Mouse (Mus musculus): ENCODE measurements at regions not wholly inside any gene's neighbourhood (a gene's known extent, or its start where the extent isn't known, plus 50 kb on each side); places are given as distances from the start of the nearest gene placed in this dataset.
A peak's percentile ranks its signal among the peaks of the same experiment; 100 is the strongest.

DNA sequence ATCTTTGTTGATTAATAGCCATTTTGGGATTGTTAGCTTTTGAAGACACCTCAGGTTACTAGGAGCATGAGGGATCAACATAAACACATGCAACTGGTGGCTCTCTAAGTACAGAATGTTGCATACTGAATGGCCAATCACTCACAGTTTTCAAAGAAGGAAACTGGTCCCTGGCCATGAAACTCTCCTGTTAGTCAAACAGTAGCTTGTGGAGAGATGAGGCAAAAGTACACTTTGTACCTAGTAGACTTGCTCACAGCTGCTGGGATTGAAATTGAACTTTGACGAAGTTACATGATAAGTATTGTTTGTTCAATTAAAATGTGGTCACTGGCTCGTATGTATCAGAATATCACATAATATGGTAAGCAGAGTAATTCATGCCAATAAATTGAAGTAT, 237.6 kb upstream of the Robo2 start:
- Histone ChIP-seq H3K4me3 (no peak overlapping the region), H3K36me3 (ENCODE audit: poor library complexity, severe bottlenecking) (no peaks in the 10 kb centered on the region), H3K27ac (no peak overlapping the region), H3K27me3 (no peaks in the 10 kb centered on the region), H3K9me3 (replicated peaks) (no peaks in the 10 kb centered on the region), H3K9ac (no peak overlapping the region), H3K4me2 (no peak overlapping the region), H3K4me1 (peaks cover 6% of the 10 kb centered on the region)
- WGBS: 89% methylated on average over 2 of the region's 2 CpGs
- no peak for ATAC-seq

GRCm38 (mm10) chr16:74648384-74648783, 236.8 kb upstream of the Robo2 start:
- no peak overlapping the region for H3K27ac ChIP-seq
- peaks cover 6% of the 10 kb centered on the region for H3K4me1 ChIP-seq
- H3K9ac ChIP-seq: no peak overlapping the region
- no peak overlapping the region for H3K4me3 ChIP-seq
- H3K4me2 ChIP-seq: no peak overlapping the region
- H3K9me3 ChIP-seq (replicated peaks): no peaks in the 10 kb centered on the region
- H3K27me3 ChIP-seq: no peaks in the 10 kb centered on the region
- no peaks in the 10 kb centered on the region for H3K36me3 ChIP-seq (ENCODE audit: poor library complexity, severe bottlenecking)
- ATAC-seq: no peak

- peak overlapping the region; percentile 1; the same call in 1 of the 2 replicates for H3K4me2 ChIP-seq
Observed at GRCm38 (mm10) chr16:74644750-74645366, 233.2 kb upstream of the Robo2 start.

GRCm38 (mm10) chr16:74639805-74640204, 228.2 kb upstream of the Robo2 start:
- Histone ChIP-seq H3K9me3 (replicated peaks) (no peaks in the 10 kb centered on the region), H3K9ac (no peak overlapping the region), H3K36me3 (ENCODE audit: poor library complexity, severe bottlenecking) (no peaks in the 10 kb centered on the region), H3K4me2 (no peak overlapping the region), H3K27me3 (no peaks in the 10 kb centered on the region), H3K27ac (no peak overlapping the region), H3K4me1 (peaks cover 3% of the 10 kb centered on the region), H3K4me3 (no peak overlapping the region)
- 90% methylated on average over 7 of the region's 7 CpGs for WGBS
- no peak for ATAC-seq

More at GRCm38 (mm10) chr16:74644750-74645366, 233.2 kb upstream of the Robo2 start:
- WGBS: 8% methylated on average over 10 of the region's 10 CpGs
- Histone ChIP-seq H3K36me3 (ENCODE audit: poor library complexity, severe bottlenecking) (no peaks in the 10 kb centered on the region), H3K9ac (no peak overlapping the region), H3K27me3 (no peaks in the 10 kb centered on the region), H3K9me3 (replicated peaks) (no peaks in the 10 kb centered on the region), H3K27ac (no peak overlapping the region), H3K4me3 (no peak overlapping the region), H3K4me1 (peaks cover 6% of the 10 kb centered on the region)
- ATAC-seq: peak; percentile 79; the same call in 1 of the 2 replicates

DNA sequence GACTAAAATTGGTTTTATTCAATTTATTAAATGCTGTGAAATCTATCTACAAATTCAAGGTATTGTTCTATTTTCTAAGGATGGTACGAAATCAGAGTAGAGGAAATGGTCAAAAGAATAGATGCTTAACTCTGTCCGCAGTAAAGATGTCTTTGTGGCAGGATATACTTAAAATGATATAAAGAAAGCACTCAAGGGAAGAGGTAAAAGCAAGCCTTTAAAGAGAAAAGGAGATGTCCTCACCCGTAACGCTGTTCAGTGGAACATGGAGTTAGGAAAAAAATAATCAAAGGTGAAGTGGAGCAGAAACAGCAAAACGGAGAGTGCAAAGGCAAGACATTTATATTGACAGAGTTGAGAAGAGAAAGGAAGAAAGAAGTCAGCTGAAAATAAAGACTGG, 226.0 kb upstream of the Robo2 start:
- H3K27me3 ChIP-seq: no peaks in the 10 kb centered on the region
- H3K4me3 ChIP-seq: no peak overlapping the region
- no peaks in the 10 kb centered on the region for H3K9me3 ChIP-seq (replicated peaks)
- whole genome bisulfite sequencing: 68% methylated on average over 5 of the region's 5 CpGs
- H3K4me1 ChIP-seq: no peaks in the 10 kb centered on the region
- no peak overlapping the region for H3K4me2 ChIP-seq
- no peaks in the 10 kb centered on the region for H3K36me3 ChIP-seq (ENCODE audit: poor library complexity, severe bottlenecking)
- H3K9ac ChIP-seq: no peak overlapping the region
- ATAC-seq: no peak
- no peak overlapping the region for H3K27ac ChIP-seq

- ATAC-seq: no peak
- H3K4me1 ChIP-seq: peaks cover 5% of the 10 kb centered on the region; the same call in 1 of the 2 replicates
- no peaks in the 10 kb centered on the region for H3K27me3 ChIP-seq
- no peak overlapping the region for H3K27ac ChIP-seq
- 86% methylated on average over 2 of the region's 2 CpGs for WGBS
- H3K4me2 ChIP-seq: no peak overlapping the region
- no peaks in the 10 kb centered on the region for H3K9me3 ChIP-seq (replicated peaks)
- H3K4me3 ChIP-seq: no peak overlapping the region
- H3K36me3 ChIP-seq (ENCODE audit: poor library complexity, severe bottlenecking): no peaks in the 10 kb centered on the region
- H3K9ac ChIP-seq: no peak overlapping the region
Observed at GRCm38 (mm10) chr16:74625783-74626182, 214.2 kb upstream of the Robo2 start.

DNA sequence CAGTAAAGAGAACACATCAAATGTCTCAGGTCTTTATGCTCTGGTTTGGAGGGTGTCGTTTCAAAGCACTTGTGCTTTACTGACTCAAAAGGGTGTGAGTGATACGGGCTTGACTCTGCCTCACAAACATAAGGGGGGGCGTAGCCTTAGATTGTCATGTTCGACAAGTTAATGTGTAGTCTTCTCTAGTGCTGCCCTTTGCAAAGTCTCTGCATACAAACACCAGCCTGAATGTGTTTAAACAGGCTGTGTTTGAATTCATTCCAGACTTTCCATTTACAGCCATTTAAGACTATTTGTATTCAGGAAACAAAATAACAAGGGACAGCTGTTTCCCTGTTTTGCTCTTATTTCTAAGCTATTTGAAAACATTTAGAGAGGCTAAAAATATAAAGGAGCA, 200.4 kb upstream of the Robo2 start:
- Histone ChIP-seq H3K4me1 (no peaks in the 10 kb centered on the region), H3K36me3 (ENCODE audit: poor library complexity, severe bottlenecking) (no peaks in the 10 kb centered on the region), H3K9ac (no peak overlapping the region), H3K27me3 (no peaks in the 10 kb centered on the region), H3K4me2 (no peak overlapping the region), H3K4me3 (no peak overlapping the region), H3K27ac (no peak overlapping the region), H3K9me3 (replicated peaks) (no peaks in the 10 kb centered on the region)
- ATAC-seq: 0 out of 2 replicates have a peak, but pooled peaks have one; percentile 55
- 55% methylated on average over 4 of the region's 4 CpGs for WGBS

GRCm38 (mm10) chr16:74609564-74609963, 197.9 kb upstream of the Robo2 start:
- Histone ChIP-seq H3K36me3 (ENCODE audit: poor library complexity, severe bottlenecking) (no peaks in the 10 kb centered on the region), H3K9me3 (replicated peaks) (no peaks in the 10 kb centered on the region), H3K27ac (no peak overlapping the region), H3K27me3 (no peaks in the 10 kb centered on the region), H3K4me2 (no peak overlapping the region), H3K9ac (no peak overlapping the region), H3K4me3 (no peak overlapping the region), H3K4me1 (no peaks in the 10 kb centered on the region)
- WGBS: 76% methylated on average over 4 of the region's 4 CpGs
- no peak for ATAC-seq

GRCm38 (mm10) chr16:74598361-74598760, 186.7 kb upstream of the Robo2 start:
- no peak overlapping the region for H3K4me2 ChIP-seq
- ATAC-seq: peak; percentile 41; the same call in 1 of the 2 replicates
- H3K27ac ChIP-seq: no peak overlapping the region
- no peaks in the 10 kb centered on the region for H3K9me3 ChIP-seq (replicated peaks)
- H3K4me3 ChIP-seq: no peak overlapping the region
- H3K36me3 ChIP-seq (ENCODE audit: poor library complexity, severe bottlenecking): no peaks in the 10 kb centered on the region
- WGBS: 87% methylated on average over 1 of the region's 1 CpGs
- no peak overlapping the region for H3K9ac ChIP-seq
- no peaks in the 10 kb centered on the region for H3K4me1 ChIP-seq
- H3K27me3 ChIP-seq: no peaks in the 10 kb centered on the region

DNA sequence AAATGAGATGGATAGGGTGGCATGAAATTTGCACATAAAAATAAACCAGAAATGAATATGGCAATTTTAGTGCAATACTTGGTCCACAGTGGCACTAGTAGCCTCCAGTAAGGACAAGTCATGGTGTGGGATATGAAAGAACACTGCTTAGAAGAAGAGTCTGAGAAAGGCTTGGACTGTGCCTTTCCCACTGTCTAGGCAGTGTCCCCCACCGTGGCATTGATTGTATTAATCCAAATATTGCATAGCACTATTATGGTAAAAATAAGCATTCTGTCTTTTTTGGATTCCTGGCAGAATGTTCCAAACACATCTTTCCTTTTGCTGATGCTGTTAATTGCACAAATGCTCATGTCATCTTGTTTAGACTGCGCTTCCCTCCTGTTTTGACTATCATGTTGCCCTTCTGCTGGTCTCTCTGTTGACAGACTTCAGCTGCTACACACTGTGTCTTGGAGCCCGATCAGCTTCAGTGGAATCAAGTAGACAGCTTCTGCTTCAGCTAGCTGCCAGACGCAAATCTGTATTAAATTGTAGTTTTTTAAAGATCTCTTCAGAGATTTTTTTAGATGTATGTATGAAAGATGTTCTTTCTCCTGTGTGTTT, 186.2 kb upstream of the Robo2 start:
- peak; percentile 93 for ATAC-seq

DNA sequence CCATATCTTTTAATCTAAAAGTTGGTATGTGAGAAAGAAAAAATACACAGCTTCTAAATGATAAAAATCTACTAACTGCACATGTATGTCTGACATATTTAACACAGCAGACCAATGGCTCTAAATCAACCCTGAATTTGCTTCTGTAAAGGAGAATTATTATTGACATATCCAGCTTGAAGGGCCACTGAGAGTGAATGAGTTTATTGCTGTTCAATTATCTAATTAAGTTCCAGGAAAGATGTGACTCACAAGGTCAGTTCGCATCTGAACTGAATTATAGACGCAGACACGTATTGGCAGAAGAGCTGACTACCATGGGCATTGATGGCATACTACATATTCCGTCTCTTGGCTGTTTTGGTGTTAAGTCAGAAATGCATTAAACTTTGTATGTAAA, 180.3 kb upstream of the Robo2 start:
- Histone ChIP-seq H3K4me1 (no peaks in the 10 kb centered on the region), H3K9me3 (replicated peaks) (no peaks in the 10 kb centered on the region), H3K27ac (no peak overlapping the region), H3K4me2 (no peak overlapping the region), H3K9ac (no peak overlapping the region), H3K27me3 (no peaks in the 10 kb centered on the region), H3K4me3 (no peak overlapping the region), H3K36me3 (ENCODE audit: poor library complexity, severe bottlenecking) (no peaks in the 10 kb centered on the region)
- no peak for ATAC-seq
- 92% methylated on average over 4 of the region's 4 CpGs for WGBS

More for the DNA sequence above, 186.2 kb upstream of the Robo2 start:
- H3K4me1 ChIP-seq: no peaks in the 10 kb centered on the region
- no peak overlapping the region for H3K27ac ChIP-seq
- no peak overlapping the region for H3K4me2 ChIP-seq
- H3K27me3 ChIP-seq: no peaks in the 10 kb centered on the region
- no peak overlapping the region for H3K4me3 ChIP-seq
- H3K9me3 ChIP-seq (replicated peaks): no peaks in the 10 kb centered on the region
- no peaks in the 10 kb centered on the region for H3K36me3 ChIP-seq (ENCODE audit: poor library complexity, severe bottlenecking)
- no peak overlapping the region for H3K9ac ChIP-seq
- WGBS: 68% methylated on average over 4 of the region's 4 CpGs

DNA sequence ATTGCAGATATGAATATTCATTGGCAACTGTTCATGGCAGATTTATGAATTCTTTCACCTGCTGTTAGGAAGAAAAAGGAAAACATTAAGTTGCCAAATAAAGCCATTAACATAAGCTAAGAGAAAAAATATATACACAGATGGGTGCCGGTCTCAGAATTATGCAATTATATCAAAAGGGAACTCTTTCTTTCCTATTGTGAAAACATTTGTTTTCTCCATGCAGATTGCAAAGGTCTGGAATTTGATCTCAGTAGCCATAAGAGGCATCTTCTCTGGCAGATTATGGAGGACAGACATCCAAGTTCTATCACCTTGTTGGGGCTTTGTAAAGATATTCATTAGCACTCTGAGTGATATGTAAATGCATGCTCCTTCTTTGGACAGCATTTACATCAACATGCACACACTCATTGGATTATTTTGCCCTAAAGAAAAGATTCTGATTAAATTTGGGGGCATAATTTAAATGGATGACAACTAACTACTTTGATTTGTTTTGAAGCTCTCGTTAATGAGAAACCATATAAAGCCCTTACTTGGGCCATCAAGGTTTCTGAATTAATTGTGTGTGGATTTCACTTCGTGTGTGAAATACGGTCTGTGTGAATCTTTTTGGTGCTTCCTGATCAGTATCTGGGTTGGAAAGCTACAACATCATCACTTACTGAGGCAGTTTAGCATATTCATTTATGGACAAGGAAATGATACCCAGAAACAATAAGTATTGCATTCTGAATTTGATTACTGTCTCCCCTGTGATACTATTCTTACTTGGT, 171.2 kb upstream of the Robo2 start:
- ATAC-seq: peak; percentile 83
- H3K4me1 ChIP-seq: no peaks in the 10 kb centered on the region; the same call in 1 of the 2 replicates
- no peak overlapping the region for H3K27ac ChIP-seq
- 55% methylated on average over 4 of the region's 4 CpGs for WGBS
- H3K9me3 ChIP-seq (replicated peaks): no peaks in the 10 kb centered on the region
- H3K4me2 ChIP-seq: no peak overlapping the region
- no peaks in the 10 kb centered on the region for H3K27me3 ChIP-seq
- no peak overlapping the region for H3K9ac ChIP-seq
- H3K36me3 ChIP-seq (ENCODE audit: poor library complexity, severe bottlenecking): no peaks in the 10 kb centered on the region
- no peak overlapping the region for H3K4me3 ChIP-seq
